Mouse (Mus musculus): Measurements from ENCODE around the gene Hpn. TPM values are rescaled to one million over a fixed set of nuclear protein-coding genes. Genes with fewer than 3 reads are reported as not detected.

Hpn gene
- polyA plus RNA-seq, 1 experiment, result 59.6 TPM

DNA sequence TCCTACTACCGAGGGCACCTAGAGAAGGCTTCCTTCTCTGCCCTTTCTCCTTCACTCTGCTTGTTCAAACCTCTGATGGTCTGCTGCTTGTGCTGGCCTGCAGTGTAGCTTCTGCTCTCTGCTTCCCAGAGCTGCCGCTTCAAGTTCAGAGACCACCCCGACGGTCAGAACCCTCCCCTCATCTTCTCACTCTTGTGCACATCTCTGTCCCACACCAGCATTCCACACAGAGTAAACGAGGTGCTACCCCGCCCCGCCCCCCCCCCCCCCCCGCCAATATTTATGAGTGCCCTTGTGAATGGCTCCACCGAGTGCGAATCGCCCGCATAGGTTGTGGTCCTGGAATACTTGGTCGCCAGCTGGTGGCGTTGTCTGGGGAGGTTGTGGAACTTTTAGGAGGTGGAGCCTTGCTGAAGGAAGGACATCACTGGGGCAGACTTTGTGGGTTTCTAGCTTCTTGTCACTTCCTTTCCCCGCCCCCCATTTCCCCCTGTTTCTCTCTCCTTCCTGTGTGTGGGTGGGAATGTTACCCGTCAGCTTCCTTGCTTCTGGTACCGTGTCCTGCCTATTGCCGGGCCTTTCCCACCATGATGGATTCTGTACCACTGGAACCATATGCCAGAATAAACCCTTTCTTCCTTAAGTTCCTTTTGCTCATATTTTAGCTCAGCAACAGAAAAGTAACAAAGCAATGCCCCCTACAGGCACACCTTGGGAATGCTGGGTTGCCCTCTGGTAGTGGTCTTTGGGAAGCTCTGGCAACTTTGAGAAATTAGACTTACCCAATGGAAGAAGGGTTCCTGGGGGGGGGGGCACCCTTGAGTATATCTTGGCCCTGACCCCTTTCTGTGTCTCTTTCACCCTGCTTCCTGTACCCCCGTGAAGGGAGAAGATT, 41.2 kb upstream of the Hpn start:
- Histone ChIP-seq H3K4me1 (ENCODE audit: control insufficient read depth, insufficient read depth, low read length) (peaks cover 3% of the 10 kb centered on the region; the same call in 1 of the 2 replicates), H3K4me3 (replicated peaks; ENCODE audit: control insufficient read depth, low read depth, low read length) (peak overlapping the region; percentile 42), H3K27ac (ENCODE audit: control insufficient read depth, insufficient read depth, low read depth, low read length, poor library complexity) (peak overlapping the region; percentile 91)
- no peak for TF ChIP-seq POLR2A (IDR thresholded peaks at IDR 0.05; ENCODE audit: borderline replicate concordance, control insufficient read depth, low read depth, low read length)
- TF ChIP-seq CTCF (IDR thresholded peaks at IDR 0.05; ENCODE audit: control insufficient read depth, insufficient read depth, low read length), result peak; percentile 32; the same call in 1 of the 2 replicates
- WGBS, result 13% methylated on average over 19 of the region's 19 CpGs

DNA sequence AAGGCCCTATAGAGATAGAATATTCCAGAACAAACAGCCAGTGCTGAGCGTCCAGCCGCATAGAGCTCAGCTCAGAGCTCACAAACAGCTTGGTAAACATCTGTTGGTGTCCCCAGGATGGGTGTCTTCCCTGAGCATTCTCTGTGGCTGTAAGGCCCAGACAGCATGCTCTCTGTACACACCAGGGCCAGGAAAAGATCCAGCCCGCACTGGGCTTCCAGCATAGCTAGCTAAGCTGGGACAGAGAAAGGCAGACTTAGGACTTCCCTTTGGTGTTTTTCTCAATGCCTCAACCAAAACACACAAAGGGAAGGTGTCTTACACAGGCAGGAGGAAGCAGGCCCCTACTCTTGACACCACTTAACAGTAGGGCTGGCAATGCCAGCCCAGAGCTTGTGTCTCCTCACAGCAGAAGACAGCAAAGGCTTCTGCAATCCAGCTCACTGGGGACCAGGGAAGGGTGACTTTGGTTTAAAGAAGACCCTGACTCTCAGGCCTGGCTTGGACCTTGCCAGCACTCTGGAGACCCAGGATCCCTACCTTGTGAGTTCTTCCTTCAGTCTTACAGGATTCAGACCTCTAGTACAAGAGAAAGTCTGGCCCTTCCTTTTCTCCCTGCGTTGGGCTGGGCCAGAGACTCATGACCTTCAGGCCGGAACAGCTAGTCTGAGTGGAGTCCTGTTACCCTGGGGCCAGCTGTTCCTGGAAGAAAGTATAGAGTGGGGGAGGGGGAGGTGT, 40.4 kb upstream of the Hpn start, which contains the start of gene Gramd1a:
Gramd1a (minus strand) TSS at position 601 of the 738 bp plus-strand sequence.
- TF ChIP-seq POLR2A (IDR thresholded peaks at IDR 0.05; ENCODE audit: borderline replicate concordance, control insufficient read depth, low read depth, low read length), result no peak
- TF ChIP-seq CTCF (IDR thresholded peaks at IDR 0.05; ENCODE audit: control insufficient read depth, insufficient read depth, low read length), result no peak
- H3K27ac ChIP-seq (ENCODE audit: control insufficient read depth, insufficient read depth, low read depth, low read length, poor library complexity), result peak within 1 kb of the TSS; percentile 91
- H3K4me1 ChIP-seq (ENCODE audit: control insufficient read depth, insufficient read depth, low read length), result peaks cover 3% of the 10 kb centered on the region; the same call in 1 of the 2 replicates
- H3K4me3 ChIP-seq (replicated peaks; ENCODE audit: control insufficient read depth, low read depth, low read length), result peak within 1 kb of the TSS; percentile 42
- WGBS, result 49% methylated on average over 5 of the region's 5 CpGs

DNA sequence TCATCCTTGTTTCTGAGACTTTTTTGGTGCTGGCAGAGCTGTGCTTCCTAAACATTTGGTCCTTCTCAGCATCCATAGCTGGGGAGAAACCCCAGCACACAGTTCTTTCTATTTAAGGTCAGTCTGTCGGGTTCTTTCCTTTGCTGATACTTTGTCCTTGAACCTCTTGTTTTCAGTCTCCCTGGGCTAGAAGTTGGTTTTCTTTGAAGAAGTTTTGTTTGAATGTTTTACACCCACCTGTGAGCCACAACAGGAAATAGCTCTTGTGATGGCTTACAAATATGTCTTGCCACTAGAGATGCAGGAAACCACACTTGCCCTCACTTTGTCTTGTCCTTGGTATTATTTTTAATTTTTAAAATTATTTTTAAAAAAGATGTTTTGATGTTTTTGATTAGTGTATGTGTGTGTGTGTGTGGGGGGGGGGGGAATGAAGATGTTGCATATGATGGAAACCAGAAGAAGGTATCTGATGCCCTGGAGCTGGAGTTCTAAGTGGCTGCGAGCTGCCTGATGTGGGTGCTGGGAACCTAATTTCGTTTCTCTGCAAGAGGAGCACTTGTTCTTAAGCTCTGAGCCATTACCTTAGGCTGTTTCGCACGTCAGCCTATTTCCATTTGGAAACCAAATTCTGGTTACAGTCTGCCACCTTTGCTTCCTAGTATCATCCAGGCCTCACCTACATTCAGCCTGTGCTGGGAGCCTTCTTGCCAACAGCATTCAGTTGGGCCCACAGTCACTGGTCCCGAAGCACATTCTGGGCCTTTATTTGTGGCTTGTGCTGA, 38.6 kb upstream of the Hpn start:
- 77% methylated on average over 6 of the region's 6 CpGs for WGBS
- Histone ChIP-seq H3K4me1 (ENCODE audit: control insufficient read depth, insufficient read depth, low read length) (peaks cover 5% of the 10 kb centered on the region), H3K4me3 (replicated peaks; ENCODE audit: control insufficient read depth, low read depth, low read length) (no peak overlapping the region), H3K27ac (ENCODE audit: control insufficient read depth, insufficient read depth, low read depth, low read length, poor library complexity) (peak overlapping the region; percentile 2; the same call in 1 of the 2 replicates)
- no peak for TF ChIP-seq CTCF (IDR thresholded peaks at IDR 0.05; ENCODE audit: control insufficient read depth, insufficient read depth, low read length)
- TF ChIP-seq POLR2A (IDR thresholded peaks at IDR 0.05; ENCODE audit: borderline replicate concordance, control insufficient read depth, low read depth, low read length), result no peak

DNA sequence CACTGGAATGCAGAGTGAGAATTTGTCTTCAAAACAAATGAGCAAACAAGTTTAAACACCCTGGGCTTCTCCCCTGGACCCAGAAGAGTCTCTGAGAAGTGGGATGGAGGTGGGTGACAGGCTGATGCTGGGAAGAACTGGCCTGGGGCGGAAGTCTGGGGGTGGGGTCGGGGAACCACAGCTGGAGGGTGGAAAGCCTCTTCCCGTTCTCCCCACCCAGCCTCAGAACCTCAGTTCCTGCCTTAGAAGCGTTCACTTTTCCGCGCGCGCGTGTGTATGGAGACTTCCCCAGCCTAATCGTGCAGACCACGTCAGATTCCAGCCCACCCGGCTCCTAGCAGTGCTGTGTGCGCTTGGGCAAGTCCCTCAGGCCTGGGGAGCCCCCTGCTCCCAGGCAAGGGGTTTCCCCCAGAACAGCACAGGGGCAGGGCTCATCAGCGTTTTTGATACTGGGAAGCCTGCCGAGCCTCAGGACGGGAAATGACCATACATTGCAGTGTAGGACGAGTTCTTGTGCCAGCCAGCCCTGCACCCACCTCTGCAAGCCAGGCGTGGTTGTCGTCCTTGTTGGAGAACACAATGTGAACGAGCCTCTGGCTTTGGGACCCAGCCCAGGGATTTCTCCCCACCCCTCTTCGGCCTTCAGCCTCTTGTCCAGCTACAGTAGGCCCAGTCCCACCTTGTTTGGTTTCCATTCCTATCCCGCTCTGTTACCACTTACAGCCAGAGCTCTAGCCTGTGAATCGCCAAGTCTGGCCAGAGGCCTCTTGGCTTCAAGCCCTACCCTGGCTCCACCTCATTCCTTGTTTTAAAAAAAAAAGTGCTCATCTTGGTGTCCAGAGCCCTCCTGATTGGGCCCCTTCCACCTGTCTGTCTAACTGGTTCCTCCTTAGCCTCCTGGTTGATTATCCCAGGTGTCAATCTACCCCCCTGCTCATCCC, 36.5 kb upstream of the Hpn start:
- peaks cover 6% of the 10 kb centered on the region for H3K4me1 ChIP-seq (ENCODE audit: control insufficient read depth, insufficient read depth, low read length)
- H3K27ac ChIP-seq (ENCODE audit: control insufficient read depth, insufficient read depth, low read depth, low read length, poor library complexity), result peak overlapping the region; percentile 96
- 4% methylated on average over 23 of the region's 23 CpGs for WGBS
- TF ChIP-seq POLR2A (IDR thresholded peaks at IDR 0.05; ENCODE audit: borderline replicate concordance, control insufficient read depth, low read depth, low read length) (peak; percentile 60; the same call in 1 of the 2 replicates), CTCF (IDR thresholded peaks at IDR 0.05; ENCODE audit: control insufficient read depth, insufficient read depth, low read length) (no peak)
- peak overlapping the region; percentile 88 for H3K4me3 ChIP-seq (replicated peaks; ENCODE audit: control insufficient read depth, low read depth, low read length)

DNA sequence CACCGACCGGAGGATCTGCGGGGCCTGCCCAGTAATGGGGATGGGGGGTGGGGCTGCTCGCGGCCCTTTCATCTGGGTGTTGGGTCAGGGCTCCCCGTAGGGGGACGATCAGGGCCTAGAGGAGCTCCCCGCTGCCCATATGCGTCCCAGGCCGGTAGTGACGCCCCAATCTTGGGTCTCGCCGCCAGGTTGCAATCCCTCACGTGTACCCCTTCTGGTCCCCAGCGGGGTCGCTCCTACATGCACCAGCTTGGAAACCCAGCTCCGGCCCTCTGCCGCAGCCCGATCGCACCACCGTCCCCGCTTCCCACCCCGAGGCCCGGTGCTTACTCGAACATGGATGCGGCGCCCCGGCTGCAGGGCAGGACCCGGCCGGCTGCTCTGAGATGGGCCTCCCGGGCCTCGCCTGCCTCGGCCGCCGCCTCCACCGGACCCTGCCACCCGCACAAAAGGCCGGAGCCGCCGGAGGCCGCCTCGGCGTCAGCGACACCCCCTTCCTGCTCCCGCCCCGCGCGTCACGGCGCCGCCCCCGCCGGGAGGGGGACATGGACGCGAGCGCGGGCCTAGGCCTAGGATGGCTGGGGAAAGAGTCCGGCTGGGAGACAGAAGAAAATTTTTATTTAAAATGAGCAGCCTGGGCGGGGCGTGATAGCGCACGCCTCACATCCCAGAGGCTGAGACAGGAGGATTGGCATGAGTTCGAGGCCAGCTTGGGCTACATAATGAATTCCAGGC, 35.6 kb upstream of the Hpn start:
- under 1% methylated on average over 63 of the region's 63 CpGs for WGBS
- Histone ChIP-seq H3K4me1 (ENCODE audit: control insufficient read depth, insufficient read depth, low read length) (peaks cover 6% of the 10 kb centered on the region), H3K4me3 (replicated peaks; ENCODE audit: control insufficient read depth, low read depth, low read length) (peak overlapping the region; percentile 88), H3K27ac (ENCODE audit: control insufficient read depth, insufficient read depth, low read depth, low read length, poor library complexity) (peak overlapping the region; percentile 96)
- peak; percentile 31; the same call in 1 of the 2 replicates for TF ChIP-seq POLR2A (IDR thresholded peaks at IDR 0.05; ENCODE audit: borderline replicate concordance, control insufficient read depth, low read depth, low read length)
- 0 out of 2 replicates have a peak, but pooled peaks have one; percentile 1 for TF ChIP-seq CTCF (IDR thresholded peaks at IDR 0.05; ENCODE audit: control insufficient read depth, insufficient read depth, low read length)

DNA sequence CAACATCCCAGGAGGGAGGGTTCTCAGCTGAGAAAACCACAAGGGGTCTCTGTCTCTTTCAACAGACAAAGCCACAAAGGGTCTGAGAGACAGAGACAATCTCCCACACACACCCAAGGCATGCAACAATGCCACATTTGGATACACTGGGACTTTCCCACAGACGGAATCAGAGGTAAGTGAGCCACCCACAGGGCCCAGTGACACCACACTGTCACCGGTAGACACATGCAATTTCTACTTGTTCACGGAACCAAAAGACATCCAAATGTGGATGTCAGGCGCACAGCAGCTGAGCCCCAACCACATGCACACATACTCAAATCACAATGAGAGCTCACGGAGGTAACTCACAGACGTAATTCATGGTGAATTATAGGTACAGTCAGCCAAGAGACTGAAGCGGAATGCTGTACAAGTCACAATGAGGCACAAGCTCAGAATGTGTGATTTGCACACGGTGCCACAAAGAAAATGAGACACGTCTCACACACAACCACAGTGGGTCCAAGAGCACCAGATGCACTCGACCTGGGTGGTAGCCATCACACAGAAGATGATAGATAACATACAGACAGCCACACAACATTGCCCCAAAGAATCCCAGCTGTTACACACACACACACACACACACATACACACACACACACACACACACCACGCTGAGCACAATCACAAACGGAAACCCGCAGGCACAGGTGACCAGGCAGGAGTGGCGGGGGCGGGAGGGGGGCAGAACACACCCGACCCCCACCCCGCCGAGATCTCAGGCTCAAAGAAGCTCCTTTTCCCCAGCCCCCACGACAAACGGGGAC, 34.9 kb upstream of the Hpn start:
- 1% methylated on average over 20 of the region's 20 CpGs for WGBS
- Histone ChIP-seq H3K27ac (ENCODE audit: control insufficient read depth, insufficient read depth, low read depth, low read length, poor library complexity) (peak overlapping the region; percentile 96), H3K4me1 (ENCODE audit: control insufficient read depth, insufficient read depth, low read length) (peaks cover 6% of the 10 kb centered on the region), H3K4me3 (replicated peaks; ENCODE audit: control insufficient read depth, low read depth, low read length) (peak overlapping the region; percentile 88)
- TF ChIP-seq CTCF (IDR thresholded peaks at IDR 0.05; ENCODE audit: control insufficient read depth, insufficient read depth, low read length), result no peak
